Mouse (Mus musculus): ENCODE measurements around the gene Tbc1d1. TPM values are rescaled to one million over a fixed set of nuclear protein-coding genes. Genes with fewer than 3 reads are reported as not detected.
A peak's percentile ranks its signal among the peaks of the same experiment; 100 is the strongest.

Gene Tbc1d1
- polyA plus RNA-seq, 1 experiment from 2014 or later, result 18.4 TPM

DNA sequence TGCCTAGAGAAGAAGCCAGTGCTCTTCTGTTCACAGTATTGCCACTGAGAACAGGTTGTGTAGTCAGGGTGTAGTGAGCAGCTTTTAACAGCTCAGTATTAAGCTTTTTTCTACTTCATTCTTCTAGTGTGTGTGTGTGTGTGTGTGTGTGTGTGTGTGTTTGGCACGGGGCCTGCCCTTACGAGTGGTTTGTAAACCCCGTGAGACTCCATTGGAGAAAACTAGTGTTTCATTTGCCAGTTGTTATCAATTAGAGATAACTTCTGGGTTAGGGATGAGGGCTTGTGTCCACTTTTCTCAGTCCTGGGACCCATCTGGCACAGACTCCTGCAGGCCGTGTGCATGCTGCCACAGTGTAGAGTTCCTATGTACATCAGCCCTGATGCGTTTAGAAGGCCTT is 156.2 kb downstream of the Tbc1d1 start:
- Histone ChIP-seq H3K9me3 (no peaks in the 10 kb centered on the region), H3K9ac (no peak overlapping the region), H3K36me3 (peaks cover 3% of the 10 kb centered on the region; the same call in 1 of the 2 replicates), H3K4me1 (peaks cover 18% of the 10 kb centered on the region; the same call in 1 of the 2 replicates), H3K4me2 (no peak overlapping the region), H3K4me3 (no peak overlapping the region), H3K27ac (no peak overlapping the region), H3K27me3 (no peaks in the 10 kb centered on the region)
- ATAC-seq (ENCODE audit: insufficient number of reproducible peaks, low FRiP score, low TSS enrichment, low read depth), result no peak
- WGBS, result 47% methylated on average over 5 of the region's 5 CpGs

DNA sequence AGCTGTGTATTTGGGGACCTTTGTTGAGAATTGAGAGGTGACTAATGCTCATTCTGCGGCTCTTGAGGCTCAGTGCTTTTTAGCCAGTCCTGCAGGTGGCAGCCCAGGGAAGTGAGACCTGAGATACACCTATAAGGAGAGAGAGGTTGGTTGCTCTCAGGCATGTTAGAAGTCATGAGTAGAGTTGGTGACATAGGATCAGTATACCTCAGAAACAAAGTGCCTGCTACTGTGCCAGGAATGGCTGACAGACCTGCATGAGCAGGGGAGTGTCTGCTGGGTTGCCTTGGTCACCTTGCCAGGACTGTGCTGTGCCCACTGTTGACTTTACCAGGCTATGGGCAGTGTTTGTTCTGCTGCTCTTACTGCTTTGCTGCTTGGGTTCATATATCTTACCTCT is 157.4 kb downstream of the Tbc1d1 start:
- ATAC-seq (ENCODE audit: insufficient number of reproducible peaks, low FRiP score, low TSS enrichment, low read depth), result no peak
- 90% methylated on average over 1 of the region's 1 CpGs for WGBS

DNA sequence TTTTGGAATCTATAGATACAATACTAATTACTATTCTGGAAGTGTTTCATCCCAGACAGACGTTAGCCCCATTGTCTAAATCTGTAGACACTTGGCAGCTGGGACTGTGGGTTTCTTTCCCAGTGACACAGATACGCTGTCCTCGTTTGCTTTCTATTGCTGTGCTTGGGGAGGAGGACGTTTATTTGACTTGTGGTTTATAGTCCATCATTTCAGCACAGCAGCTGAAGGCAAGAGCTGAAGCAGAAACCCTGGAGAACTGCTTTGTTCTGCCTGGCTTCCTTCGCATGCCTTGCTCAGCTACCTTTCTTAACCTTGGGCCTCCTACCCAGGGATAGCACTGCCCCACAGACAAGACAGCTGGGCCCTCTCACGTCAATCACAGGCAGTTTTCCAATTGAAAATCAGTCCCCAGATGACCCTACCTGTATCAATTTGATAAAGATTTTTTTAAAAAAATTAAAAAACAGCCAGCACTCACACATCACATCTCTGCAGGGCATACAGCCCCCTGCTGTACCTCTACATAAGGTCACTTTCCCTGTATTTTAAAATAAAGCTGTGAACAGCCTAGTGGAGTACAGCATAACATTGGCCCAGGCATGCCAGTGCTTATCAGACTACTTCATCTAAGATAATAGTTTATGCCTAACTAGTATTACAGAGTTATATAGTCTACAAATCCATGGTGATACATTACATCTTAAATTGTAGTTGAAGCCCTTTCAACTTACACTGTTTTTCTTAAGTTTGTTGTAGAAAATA is 158.4 kb downstream of the Tbc1d1 start:
- no peak for ATAC-seq (ENCODE audit: insufficient number of reproducible peaks, low FRiP score, low TSS enrichment, low read depth)
- Histone ChIP-seq H3K36me3 (peaks cover 3% of the 10 kb centered on the region; the same call in 1 of the 2 replicates), H3K4me1 (peaks cover 20% of the 10 kb centered on the region; the same call in 1 of the 2 replicates), H3K9ac (no peak overlapping the region), H3K4me3 (no peak overlapping the region), H3K4me2 (no peak overlapping the region), H3K9me3 (no peaks in the 10 kb centered on the region), H3K27me3 (no peaks in the 10 kb centered on the region), H3K27ac (no peak overlapping the region)
- 54% methylated on average over 6 of the region's 6 CpGs for WGBS

More for the DNA sequence above, 157.4 kb downstream of the Tbc1d1 start:
- Histone ChIP-seq H3K27ac (no peak overlapping the region), H3K9me3 (no peaks in the 10 kb centered on the region), H3K36me3 (peaks cover 3% of the 10 kb centered on the region; the same call in 1 of the 2 replicates), H3K4me3 (no peak overlapping the region), H3K9ac (no peak overlapping the region), H3K4me1 (peaks cover 20% of the 10 kb centered on the region; the same call in 1 of the 2 replicates), H3K4me2 (no peak overlapping the region), H3K27me3 (no peaks in the 10 kb centered on the region)

DNA sequence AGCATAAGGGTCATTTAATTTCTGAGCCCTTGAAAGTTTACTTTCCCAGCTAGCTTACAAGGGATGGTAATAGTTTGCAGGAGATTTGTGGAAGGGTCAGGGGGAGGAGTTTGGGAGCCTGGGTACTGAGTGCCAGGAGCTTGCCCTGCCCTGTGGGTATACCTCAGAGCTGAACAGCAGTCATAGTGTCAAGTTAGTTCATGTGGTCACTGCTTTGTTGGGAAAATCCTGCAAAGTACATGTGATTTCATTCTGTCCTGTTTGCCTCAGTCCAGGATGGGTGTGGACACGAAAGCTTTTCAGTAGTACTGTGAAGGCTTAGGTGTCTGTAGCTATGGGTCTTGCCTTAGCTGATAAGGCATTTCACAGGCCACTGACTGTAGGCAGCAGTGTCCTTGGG is 159.0 kb downstream of the Tbc1d1 start:
- WGBS, result 78% methylated on average over 1 of the region's 1 CpGs
- Histone ChIP-seq H3K4me1 (peaks cover 20% of the 10 kb centered on the region; the same call in 1 of the 2 replicates), H3K36me3 (peaks cover 3% of the 10 kb centered on the region; the same call in 1 of the 2 replicates), H3K9ac (no peak overlapping the region), H3K4me2 (no peak overlapping the region), H3K27me3 (no peaks in the 10 kb centered on the region), H3K4me3 (no peak overlapping the region), H3K9me3 (no peaks in the 10 kb centered on the region), H3K27ac (no peak overlapping the region)
- no peak for ATAC-seq (ENCODE audit: insufficient number of reproducible peaks, low FRiP score, low TSS enrichment, low read depth)

DNA sequence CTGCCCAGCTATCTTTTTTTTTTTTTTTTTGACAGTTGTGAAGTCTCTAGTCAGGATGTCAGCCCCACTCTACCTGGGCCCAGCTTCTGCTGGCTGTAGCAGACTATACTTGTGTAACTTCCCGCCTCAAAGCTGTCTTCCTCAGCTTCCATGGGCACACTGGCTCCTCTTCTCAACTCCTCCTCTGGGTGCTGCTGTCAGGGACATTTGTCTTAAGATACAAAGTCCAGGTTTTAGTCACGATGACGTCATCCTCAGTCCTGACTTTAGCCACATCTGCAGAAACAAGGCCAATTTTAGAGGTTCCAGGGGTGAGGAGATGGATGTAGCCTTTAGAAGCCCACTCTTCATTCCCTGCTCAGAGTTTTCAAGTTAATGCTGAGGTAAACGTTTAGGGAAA is 167.2 kb downstream of the Tbc1d1 start:
- H3K9me3 ChIP-seq, result no peaks in the 10 kb centered on the region
- peaks cover 38% of the 10 kb centered on the region for H3K4me1 ChIP-seq
- 0 out of 2 replicates have a peak overlapping the region, but pooled peaks have one; percentile 88 for H3K27ac ChIP-seq
- no peak overlapping the region for H3K4me3 ChIP-seq
- H3K4me2 ChIP-seq, result no peak overlapping the region
- peaks cover 9% of the 10 kb centered on the region; the same call in 1 of the 2 replicates for H3K36me3 ChIP-seq
- no peak overlapping the region for H3K9ac ChIP-seq
- no peak for ATAC-seq (ENCODE audit: insufficient number of reproducible peaks, low FRiP score, low TSS enrichment, low read depth)
- 87% methylated on average over 4 of the region's 4 CpGs for WGBS
- no peaks in the 10 kb centered on the region for H3K27me3 ChIP-seq

DNA sequence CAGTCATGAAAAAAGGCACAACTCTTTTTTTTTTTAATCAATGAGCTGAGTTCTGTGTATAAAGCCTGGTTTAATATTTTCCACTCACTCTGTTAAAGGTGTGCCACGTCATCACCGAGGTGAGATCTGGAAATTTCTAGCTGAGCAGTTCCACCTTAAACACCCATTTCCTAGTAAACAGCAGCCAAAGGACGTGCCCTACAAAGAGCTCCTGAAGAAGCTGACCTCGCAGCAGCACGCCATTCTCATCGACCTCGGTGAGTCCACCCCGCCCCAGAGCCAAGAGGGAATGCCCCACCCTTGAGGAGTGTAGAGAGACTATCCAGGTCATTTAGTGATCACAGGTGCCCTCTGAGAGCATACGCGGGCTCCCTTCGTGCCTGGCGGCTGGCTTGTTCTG is 168.2 kb downstream of the Tbc1d1 start:
- Histone ChIP-seq H3K9me3 (no peaks in the 10 kb centered on the region), H3K27me3 (no peaks in the 10 kb centered on the region), H3K4me1 (peaks cover 38% of the 10 kb centered on the region), H3K36me3 (peaks cover 15% of the 10 kb centered on the region), H3K4me3 (no peak overlapping the region), H3K27ac (peak overlapping the region; percentile 88), H3K9ac (no peak overlapping the region), H3K4me2 (no peak overlapping the region)
- no peak for ATAC-seq (ENCODE audit: insufficient number of reproducible peaks, low FRiP score, low TSS enrichment, low read depth)
- WGBS, result 75% methylated on average over 12 of the region's 12 CpGs

DNA sequence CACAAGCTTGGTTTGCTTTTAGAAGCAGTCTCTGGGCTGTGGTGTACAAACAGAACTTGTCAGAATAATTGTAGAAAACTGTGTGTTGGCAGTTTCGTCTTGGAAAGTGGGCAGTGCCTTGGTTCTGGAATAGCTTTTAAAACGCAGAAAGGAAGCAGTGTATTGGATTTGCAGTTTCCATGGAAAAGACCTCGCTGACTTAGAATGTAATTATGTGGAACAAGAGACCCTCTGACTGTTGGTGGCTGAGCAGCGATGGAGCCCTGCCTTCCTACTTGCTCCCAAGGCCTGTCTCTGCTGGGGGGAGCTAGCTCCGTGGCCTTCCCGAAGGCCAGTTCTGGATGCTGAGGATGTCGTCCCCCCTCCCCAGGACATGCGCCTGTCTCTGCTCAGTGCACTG is 168.8 kb downstream of the Tbc1d1 start:
- Histone ChIP-seq H3K4me1 (peaks cover 38% of the 10 kb centered on the region), H3K4me2 (no peak overlapping the region), H3K27ac (peak overlapping the region; percentile 88), H3K9ac (no peak overlapping the region), H3K4me3 (no peak overlapping the region), H3K27me3 (no peaks in the 10 kb centered on the region), H3K9me3 (no peaks in the 10 kb centered on the region), H3K36me3 (peaks cover 17% of the 10 kb centered on the region)
- ATAC-seq (ENCODE audit: insufficient number of reproducible peaks, low FRiP score, low TSS enrichment, low read depth), result peak; percentile 50; the same call in 1 of the 2 replicates
- WGBS, result 70% methylated on average over 8 of the region's 8 CpGs

DNA sequence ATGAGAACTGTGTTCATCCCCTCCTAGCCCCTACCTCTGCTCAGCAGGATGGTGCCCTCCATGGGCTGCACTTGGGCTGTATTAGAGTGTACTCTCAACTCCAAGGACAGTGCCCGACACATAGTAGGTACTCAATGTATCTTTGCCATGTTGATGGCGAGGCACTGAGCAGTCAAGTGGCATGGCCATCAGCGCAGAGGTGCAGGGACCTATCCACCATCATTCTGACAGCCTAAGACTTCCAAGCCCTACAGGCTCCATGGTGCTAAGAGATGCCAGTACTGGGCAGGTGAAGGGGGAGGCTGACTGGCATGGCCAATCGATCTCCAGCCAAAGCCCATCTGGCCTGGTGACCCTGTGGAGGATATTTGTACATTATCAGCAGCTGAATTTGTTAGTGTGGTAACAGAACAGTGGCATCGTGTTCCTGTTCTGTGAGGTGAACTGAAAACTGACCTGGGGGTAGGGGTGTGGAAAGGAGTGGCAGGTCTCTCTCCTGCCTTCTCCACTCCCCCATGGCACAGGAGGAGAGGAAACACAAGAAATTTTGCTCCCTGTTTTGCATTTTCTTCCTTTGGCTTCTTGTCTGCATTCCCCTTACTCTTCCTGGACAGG is 169.7 kb downstream of the Tbc1d1 start:
- Histone ChIP-seq H3K27ac (peak overlapping the region; percentile 71), H3K36me3 (peaks cover 17% of the 10 kb centered on the region), H3K4me2 (no peak overlapping the region), H3K9ac (no peak overlapping the region), H3K27me3 (no peaks in the 10 kb centered on the region), H3K9me3 (no peaks in the 10 kb centered on the region), H3K4me1 (peaks cover 38% of the 10 kb centered on the region), H3K4me3 (no peak overlapping the region)
- no peak for ATAC-seq (ENCODE audit: insufficient number of reproducible peaks, low FRiP score, low TSS enrichment, low read depth)
- WGBS, result 85% methylated on average over 5 of the region's 5 CpGs

DNA sequence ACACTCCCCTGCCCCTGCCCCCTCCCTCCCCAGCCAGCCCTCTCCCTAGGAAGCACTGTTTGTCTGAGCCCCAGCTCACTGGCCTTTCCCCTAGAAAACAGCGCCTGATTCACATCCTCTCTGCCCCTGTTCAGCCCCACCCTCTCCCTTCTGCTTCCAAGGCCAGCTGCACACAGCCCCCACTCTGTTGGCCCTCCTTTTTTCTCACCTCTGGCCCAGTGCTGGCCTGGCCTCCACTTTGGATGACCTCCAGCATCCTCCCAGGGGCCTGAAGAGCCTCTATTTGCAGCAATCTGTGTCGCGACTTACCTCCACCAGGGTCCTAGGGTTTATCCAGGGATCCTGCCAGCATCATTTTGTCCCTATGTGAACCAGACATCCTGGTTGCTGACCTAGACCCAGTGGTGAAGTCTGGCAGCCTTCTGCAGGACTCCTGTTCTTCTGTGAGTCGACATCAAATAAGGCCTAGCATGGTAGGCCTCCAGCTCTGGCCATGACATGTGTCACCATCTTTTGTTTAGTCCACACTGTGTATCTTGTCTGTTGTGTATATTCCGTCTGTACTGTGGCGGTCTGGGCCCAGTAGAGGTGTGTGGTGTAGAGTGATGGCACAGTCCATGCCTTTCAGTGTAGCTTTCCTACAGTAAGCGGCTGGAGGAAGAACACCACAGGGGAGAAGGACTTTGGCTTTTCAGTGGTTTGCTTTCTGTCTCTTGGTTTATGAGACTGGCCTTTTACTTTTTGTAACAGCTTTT is 170.5 kb downstream of the Tbc1d1 start:
- Histone ChIP-seq H3K4me1 (peaks cover 38% of the 10 kb centered on the region), H3K27me3 (no peaks in the 10 kb centered on the region), H3K9ac (no peak overlapping the region), H3K4me3 (no peak overlapping the region), H3K27ac (peak overlapping the region; percentile 71), H3K4me2 (no peak overlapping the region), H3K9me3 (no peaks in the 10 kb centered on the region), H3K36me3 (peaks cover 17% of the 10 kb centered on the region)
- peak; percentile 58; the same call in 1 of the 2 replicates for ATAC-seq (ENCODE audit: insufficient number of reproducible peaks, low FRiP score, low TSS enrichment, low read depth)
- WGBS, result 70% methylated on average over 7 of the region's 7 CpGs

DNA sequence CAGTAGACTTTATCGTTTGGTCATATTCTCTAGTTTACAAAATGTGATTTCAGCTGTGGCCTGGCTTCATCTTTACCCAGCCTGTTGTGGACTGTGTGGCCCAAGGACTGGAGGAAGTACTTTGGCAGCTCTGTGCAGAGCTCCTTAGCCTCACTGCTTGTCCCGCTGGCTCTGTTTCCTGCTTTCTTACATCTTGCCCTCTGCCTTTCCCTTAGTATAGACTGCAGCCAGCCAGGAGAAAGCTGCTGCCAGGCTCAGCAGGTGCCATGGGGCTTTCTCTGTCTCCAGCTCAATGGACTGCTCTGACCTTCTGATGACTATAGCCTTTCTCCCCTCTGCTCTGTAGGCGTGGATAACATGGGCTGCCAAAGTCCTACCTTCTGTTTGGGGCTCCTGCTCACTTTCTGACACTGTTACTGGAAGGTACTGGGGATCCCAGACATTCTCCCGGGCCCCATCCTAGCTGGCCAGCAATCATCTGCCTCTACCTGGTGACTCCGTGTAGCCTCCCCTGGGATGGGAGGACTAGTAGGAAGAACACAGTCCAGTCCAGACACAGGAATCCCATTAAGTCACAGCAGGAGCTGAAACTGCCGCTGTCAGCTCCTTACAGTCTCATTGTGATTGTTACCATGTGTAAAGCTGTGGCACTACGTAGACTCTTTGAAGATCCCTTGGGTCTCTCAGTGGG is 171.3 kb downstream of the Tbc1d1 start:
- Histone ChIP-seq H3K27me3 (no peaks in the 10 kb centered on the region), H3K9me3 (no peaks in the 10 kb centered on the region), H3K4me2 (no peak overlapping the region), H3K4me1 (peaks cover 38% of the 10 kb centered on the region), H3K36me3 (peaks cover 17% of the 10 kb centered on the region), H3K27ac (peak overlapping the region; percentile 71), H3K4me3 (no peak overlapping the region), H3K9ac (no peak overlapping the region)
- 60% methylated on average over 7 of the region's 7 CpGs for WGBS
- no peak for ATAC-seq (ENCODE audit: insufficient number of reproducible peaks, low FRiP score, low TSS enrichment, low read depth)

DNA sequence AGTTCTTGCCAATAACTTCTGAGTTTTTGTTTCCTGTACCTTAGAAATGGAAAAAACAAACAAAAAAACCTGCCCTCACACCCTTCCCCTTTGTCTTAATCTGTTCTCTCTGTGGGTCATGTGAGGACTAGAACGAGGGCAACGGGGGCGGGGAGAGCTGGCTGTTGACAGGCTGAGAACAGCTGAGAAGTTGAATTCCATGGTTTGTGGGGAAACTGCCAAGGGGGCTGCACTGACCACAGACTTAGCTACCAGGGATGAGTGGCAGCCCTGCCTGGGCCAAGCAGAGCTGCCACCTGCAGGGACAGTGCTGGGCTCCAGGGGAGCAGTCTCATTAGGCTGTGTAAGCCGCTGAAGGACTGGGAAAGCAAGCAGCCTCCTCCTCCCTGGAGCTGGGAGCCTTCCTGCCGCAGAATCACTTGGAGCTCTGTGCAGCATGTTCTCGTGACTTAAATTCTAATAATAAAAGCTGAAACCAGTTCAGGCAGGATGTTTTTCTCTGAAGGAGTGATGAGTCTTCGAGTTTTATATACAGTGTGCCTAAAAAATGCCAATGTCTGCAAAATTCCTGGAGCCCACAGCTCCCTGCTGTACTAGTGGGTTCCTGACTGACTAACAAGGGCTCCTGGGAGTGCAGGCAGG is 180.8 kb downstream of the Tbc1d1 start:
- Histone ChIP-seq H3K4me1 (peaks cover 20% of the 10 kb centered on the region), H3K4me2 (no peak overlapping the region), H3K4me3 (no peak overlapping the region), H3K36me3 (peaks cover 24% of the 10 kb centered on the region), H3K27me3 (no peaks in the 10 kb centered on the region), H3K9ac (no peak overlapping the region), H3K9me3 (no peaks in the 10 kb centered on the region), H3K27ac (peak overlapping the region; percentile 83)
- peak; percentile 67 for ATAC-seq (ENCODE audit: insufficient number of reproducible peaks, low FRiP score, low TSS enrichment, low read depth)
- WGBS, result 28% methylated on average over 7 of the region's 7 CpGs

Measured in limb, embryonic 15.5 days (tissue).